Mouse (Mus musculus) lung, embryonic 14.5 days (tissue): ENCODE measurements around the gene Tmem184a. TPM values are rescaled to one million over a fixed set of nuclear protein-coding genes. Genes with fewer than 3 reads are reported as not detected.

ENCODE experiments used
- ATAC-seq: fragments of 200-750 bp; cut with Nextera tagmentation; 2 replicates; pipeline ENCODE4 v1.8.0; 2017; ENCODE audit warnings: mild to moderate bottlenecking, moderate TSS enrichment, moderate library complexity; ENCODE audit not compliant: insufficient read depth
- DNase-seq: peaks from one replicate; pipeline ENCODE4 v3.0.0-alpha.2; 2015
- H3K27ac ChIP-seq: fragments of 300-500 bp; sonication (generic); 2 replicates; pipeline ENCODE4 v1.5.1; 2014; ENCODE audit warnings: low read depth, mild to moderate bottlenecking, moderate library complexity
- H3K27me3 ChIP-seq: fragments of 300-500 bp; sonication (generic); 2 replicates; pipeline ENCODE4 v1.6.1; 2014; ENCODE audit warnings: low read length, control low read depth; ENCODE audit not compliant: insufficient read depth
- H3K36me3 ChIP-seq: fragments of 300-500 bp; sonication (generic); 2 replicates; pipeline ENCODE4 v1.6.1; 2014; ENCODE audit warnings: control low read depth; ENCODE audit not compliant: insufficient read depth
- H3K4me1 ChIP-seq: fragments of 300-500 bp; sonication (generic); 2 replicates; pipeline ENCODE4 v1.6.1; 2014; ENCODE audit warnings: antibody characterized with exemption, control low read depth; ENCODE audit not compliant: insufficient read depth
- H3K4me2 ChIP-seq: fragments of 300-500 bp; sonication (generic); 2 replicates; pipeline ENCODE4 v1.6.1; 2014; ENCODE audit warnings: mild to moderate bottlenecking
- H3K4me3 ChIP-seq: fragments of 300-500 bp; sonication (generic); 2 replicates; pipeline ENCODE4 v1.5.1; 2014; ENCODE audit warnings: low read depth, low read length
- H3K9ac ChIP-seq: fragments of 300-500 bp; sonication (generic); 2 replicates; pipeline ENCODE4 v1.6.1; 2014
- H3K9me3 ChIP-seq: fragments of 300-500 bp; sonication (generic); 2 replicates; pipeline ENCODE4 v1.6.1; 2016; ENCODE audit warnings: low read depth, low read length, control low read depth
- CTCF ChIP-seq: IDR thresholded peaks from 2 replicates; pipeline ENCODE4 v1.5.1; 2016; ENCODE audit warnings: antibody characterized with exemption, low read depth
- WGBS: fragments of 180-500 bp; shearing (Covaris S2); extraction: QIAGEN DNeasy Blood & Tissue Kit; methylation state at CpG from one replicate; pipeline ENCODE4 v1.1.7; 2014; 5-methylcytosine and 5-hydroxymethylcytosine counted together
- polyA plus RNA-seq: library from polyadenylated mRNA; unstranded; fragments of >200 nt; fragmentation: Nextera tagmentation; extraction: Ambion mirVana; gene quantifications from 2 replicates; pipeline ENCODE4 v1.2.1, GENCODE M21; 2014

Tmem184a gene
- polyA plus RNA-seq, 1 experiment from 2014 or later = 10.5 TPM

DNA sequence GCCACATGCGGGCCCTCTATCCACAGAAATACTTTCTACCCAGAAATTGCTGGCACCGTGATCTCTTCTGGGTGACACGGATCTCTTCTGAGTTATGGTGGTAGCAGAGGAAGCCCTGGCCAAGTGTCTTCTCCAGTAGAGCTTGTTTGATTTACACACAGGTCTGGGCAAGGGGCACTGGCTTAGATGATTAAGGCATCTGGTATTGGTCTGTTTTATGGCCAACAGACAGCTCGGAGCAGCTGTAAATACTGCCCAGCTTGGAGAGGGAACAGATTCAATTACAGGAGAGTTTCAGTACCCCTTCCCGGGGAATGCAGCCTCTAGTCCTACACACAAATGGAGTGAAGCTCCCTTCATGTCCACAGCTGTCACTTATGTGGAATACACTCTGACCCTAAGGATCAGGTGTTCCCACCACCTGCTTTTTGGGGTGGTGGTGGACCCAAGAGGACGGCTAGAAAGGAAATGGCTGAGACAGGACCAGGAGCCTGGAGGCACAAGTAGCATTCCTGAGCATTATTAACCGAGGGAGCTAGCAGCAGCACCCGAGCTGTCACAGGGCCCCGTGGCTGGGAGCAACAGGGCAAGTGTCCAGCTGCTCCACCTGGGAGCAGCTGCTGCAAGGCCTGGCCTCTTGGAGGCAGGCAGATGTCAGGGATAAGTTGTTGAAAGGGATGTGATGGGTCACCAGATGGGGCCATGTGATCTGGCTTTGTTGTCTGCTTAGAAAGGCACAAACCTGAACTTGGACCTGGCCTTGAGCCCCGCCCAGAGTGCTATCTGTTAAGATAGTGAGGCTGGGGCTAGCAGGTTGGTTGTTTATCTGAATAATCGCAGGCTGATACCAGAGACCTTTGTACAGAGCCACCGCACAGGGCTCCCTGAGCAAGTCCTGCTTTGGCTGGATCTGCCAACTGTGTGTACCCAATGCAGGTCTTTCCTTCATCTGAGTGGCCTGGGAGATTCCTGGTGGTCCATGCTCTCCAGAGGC is 2.0 kb upstream of the Tmem184a start:
- no peaks in the 10 kb centered on the region for H3K9me3 ChIP-seq
- no peak overlapping the region for H3K9ac ChIP-seq
- no peak overlapping the region for H3K27ac ChIP-seq
- H3K27me3 ChIP-seq = no peaks in the 10 kb centered on the region
- 71% methylated on average over 12 of the region's 12 CpGs for WGBS
- peaks cover 31% of the 10 kb centered on the region; the same call in 1 of the 2 replicates for H3K36me3 ChIP-seq
- 0 out of 2 replicates have a peak, but pooled peaks cover 5% of the 10 kb centered on the region for H3K4me1 ChIP-seq
- DNase-seq (no peak), ATAC-seq (no peak)
- TF ChIP-seq CTCF = no peak
- no peak overlapping the region for H3K4me3 ChIP-seq
- no peak overlapping the region for H3K4me2 ChIP-seq

DNA sequence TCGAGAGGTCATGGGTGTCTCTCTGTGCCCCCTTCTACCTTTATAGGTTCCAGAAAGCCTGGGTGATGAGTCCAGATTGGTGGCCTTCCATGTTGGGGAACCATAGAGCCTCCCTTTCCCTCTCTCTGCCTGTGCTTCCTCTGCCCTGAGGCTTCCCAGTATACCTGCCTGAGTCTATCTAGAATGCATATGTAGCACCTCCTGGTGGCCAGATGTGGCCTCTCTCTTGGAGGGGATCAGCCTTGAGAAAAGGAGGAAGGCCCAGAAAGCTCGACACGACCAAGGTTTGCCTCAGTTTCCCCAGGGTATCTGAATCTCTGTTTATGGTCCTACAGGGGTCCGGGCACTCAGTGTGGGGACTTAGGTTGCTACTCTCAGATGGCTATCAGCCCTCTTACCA is 916 bp downstream of the Tmem184a start:
- Histone ChIP-seq H3K4me1 (0 out of 2 replicates have a peak, but pooled peaks cover 3% of the 10 kb centered on the region), H3K4me2 (no peak overlapping the region), H3K36me3 (peaks cover 21% of the 10 kb centered on the region; the same call in 1 of the 2 replicates), H3K27ac (no peak overlapping the region), H3K9ac (no peak overlapping the region), H3K4me3 (no peak overlapping the region), H3K9me3 (no peaks in the 10 kb centered on the region), H3K27me3 (peaks cover 5% of the 10 kb centered on the region)
- peak; percentile 70 for DNase-seq
- no peak for ATAC-seq
- peak; percentile 72 for TF ChIP-seq CTCF
- WGBS = 44% methylated on average over 4 of the region's 4 CpGs

DNA sequence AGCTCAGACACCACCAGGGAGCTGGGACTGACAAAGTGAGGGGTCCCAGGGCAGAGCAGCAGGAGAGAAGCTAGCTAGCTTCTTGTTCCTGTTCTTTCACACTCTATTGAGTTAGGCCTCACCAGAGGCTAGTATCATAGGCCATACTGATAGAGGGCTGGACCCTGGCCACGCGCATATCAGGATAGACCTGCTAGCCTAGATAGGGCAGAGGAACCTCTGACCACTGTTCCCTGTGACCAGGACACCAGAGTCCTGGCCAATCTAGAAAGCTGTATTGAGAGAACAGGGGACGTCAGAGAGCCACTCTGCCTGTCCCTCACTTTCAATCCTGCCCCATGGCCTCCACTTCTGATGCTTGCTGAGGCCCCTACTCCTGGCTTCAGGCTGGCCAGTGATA is 1.7 kb downstream of the Tmem184a start:
- H3K9me3 ChIP-seq = no peaks in the 10 kb centered on the region
- peaks cover 14% of the 10 kb centered on the region; the same call in 1 of the 2 replicates for H3K36me3 ChIP-seq
- no peak overlapping the region for H3K27ac ChIP-seq
- no peak for ATAC-seq
- 81% methylated on average over 3 of the region's 3 CpGs for WGBS
- H3K27me3 ChIP-seq = peaks cover 12% of the 10 kb centered on the region
- H3K4me3 ChIP-seq = no peak overlapping the region
- no peak for DNase-seq
- no peak overlapping the region for H3K9ac ChIP-seq
- TF ChIP-seq CTCF = no peak
- 0 out of 2 replicates have a peak, but pooled peaks cover 3% of the 10 kb centered on the region for H3K4me1 ChIP-seq
- no peak overlapping the region for H3K4me2 ChIP-seq

DNA sequence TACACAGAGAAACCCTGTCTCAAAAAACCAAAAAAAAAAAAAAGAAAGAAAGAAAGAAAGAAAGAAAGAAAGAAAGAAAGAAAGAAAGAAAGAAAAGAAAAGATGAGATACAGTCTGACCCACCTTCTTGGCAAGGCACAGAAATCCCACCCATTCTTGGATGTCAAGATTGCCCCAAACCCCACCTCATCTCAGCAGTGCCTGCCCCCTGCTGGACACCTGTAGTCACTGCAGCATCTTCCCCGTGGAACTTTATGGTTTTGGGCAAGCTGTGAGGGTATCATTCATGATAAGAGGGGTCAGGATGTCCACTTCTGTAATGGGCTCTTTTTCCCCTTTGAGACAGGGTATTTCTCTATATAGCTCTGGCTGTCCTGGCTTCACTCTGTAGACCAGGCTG is 2.4 kb downstream of the Tmem184a start:
- no peaks in the 10 kb centered on the region for H3K9me3 ChIP-seq
- H3K9ac ChIP-seq = no peak overlapping the region
- peak; percentile 50 for DNase-seq
- peaks cover 12% of the 10 kb centered on the region for H3K27me3 ChIP-seq
- TF ChIP-seq CTCF = peak; percentile 78
- no peak for ATAC-seq
- WGBS = 4% methylated on average over 1 of the region's 1 CpGs
- H3K4me2 ChIP-seq = no peak overlapping the region
- no peak overlapping the region for H3K4me3 ChIP-seq
- H3K36me3 ChIP-seq = peaks cover 7% of the 10 kb centered on the region; the same call in 1 of the 2 replicates
- H3K4me1 ChIP-seq = 0 out of 2 replicates have a peak, but pooled peaks cover 3% of the 10 kb centered on the region
- H3K27ac ChIP-seq = no peak overlapping the region

DNA sequence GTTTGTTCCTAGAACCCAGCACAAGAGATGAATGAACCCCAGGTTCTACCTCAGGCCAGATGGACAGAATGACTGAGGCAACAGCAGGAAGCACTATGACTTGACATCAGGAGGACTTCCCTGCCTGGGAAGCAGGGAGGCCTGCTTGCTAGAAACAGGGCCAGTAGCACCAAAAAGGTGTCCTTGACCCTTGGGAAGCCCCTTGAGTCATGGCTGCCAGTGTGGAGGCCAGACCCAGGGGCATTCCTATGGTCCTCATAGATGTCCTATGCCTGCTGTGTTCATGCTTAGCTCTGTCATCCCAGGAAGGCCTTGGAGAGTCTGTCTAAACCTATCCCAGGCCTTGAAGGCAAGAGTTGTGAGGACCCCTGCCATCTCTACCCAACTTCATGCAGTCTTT is 3.3 kb downstream of the Tmem184a start:
- H3K4me3 ChIP-seq = no peak overlapping the region
- no peaks in the 10 kb centered on the region for H3K36me3 ChIP-seq
- H3K27me3 ChIP-seq = peaks cover 12% of the 10 kb centered on the region
- 0 out of 2 replicates have a peak, but pooled peaks cover 3% of the 10 kb centered on the region for H3K4me1 ChIP-seq
- no peaks in the 10 kb centered on the region for H3K9me3 ChIP-seq
- no peak for ATAC-seq
- no peak for DNase-seq
- TF ChIP-seq CTCF = no peak
- no peak overlapping the region for H3K4me2 ChIP-seq
- H3K27ac ChIP-seq = no peak overlapping the region
- no peak overlapping the region for H3K9ac ChIP-seq

DNA sequence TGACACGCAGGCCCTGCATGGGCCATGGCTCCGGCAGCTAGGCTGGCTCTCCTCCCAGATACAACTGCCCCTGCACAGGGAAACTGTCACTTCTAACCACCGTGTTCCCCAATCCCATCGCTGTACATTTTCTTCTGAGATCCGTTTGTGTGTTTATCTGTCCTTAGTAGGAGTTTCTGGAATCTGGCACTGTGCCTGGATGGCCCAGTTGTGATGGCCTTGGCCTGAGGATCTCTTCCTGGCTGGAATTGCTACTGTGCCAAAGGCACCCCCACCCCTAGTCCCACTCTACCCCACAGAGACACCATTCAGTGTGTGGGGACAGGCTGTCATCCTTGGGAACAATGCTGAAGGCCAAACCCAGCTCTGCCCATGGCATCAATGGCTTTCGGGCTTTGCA is 3.8 kb downstream of the Tmem184a start:
- H3K4me3 ChIP-seq = no peak overlapping the region
- H3K27ac ChIP-seq = 0 out of 2 replicates have a peak overlapping the region, but pooled peaks have one; percentile 3
- peak; percentile 78 for DNase-seq
- no peak overlapping the region for H3K4me2 ChIP-seq
- H3K9ac ChIP-seq = no peak overlapping the region
- peaks cover 12% of the 10 kb centered on the region for H3K27me3 ChIP-seq
- no peaks in the 10 kb centered on the region for H3K9me3 ChIP-seq
- H3K4me1 ChIP-seq = 0 out of 2 replicates have a peak, but pooled peaks cover 3% of the 10 kb centered on the region
- WGBS = 49% methylated on average over 6 of the region's 6 CpGs
- ATAC-seq = no peak
- H3K36me3 ChIP-seq = no peaks in the 10 kb centered on the region
- no peak for TF ChIP-seq CTCF

DNA sequence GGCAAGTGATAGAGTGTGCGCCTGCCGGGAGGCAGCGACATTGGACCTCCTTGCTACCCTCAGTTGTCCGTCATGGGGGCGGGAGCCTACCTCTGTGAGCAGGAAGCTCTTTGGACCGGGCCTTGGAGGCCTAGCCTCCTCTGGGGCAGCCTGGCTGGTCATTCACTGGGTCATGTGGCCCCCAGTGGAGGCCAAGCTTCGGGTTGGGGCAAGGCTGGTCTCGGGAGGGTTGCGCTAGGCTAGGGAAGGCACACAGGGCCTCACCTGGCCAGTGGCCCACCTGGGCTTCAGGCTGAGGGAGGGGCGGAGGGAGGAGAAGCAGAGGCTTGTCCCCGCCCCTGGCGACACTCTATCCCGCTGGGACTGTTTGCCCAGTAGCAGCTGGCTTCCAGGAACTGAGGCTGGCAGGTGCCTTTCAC is 5.7 kb downstream of the Tmem184a start:
- TF ChIP-seq CTCF = peak; percentile 8; the same call in 1 of the 2 replicates
- WGBS = 8% methylated on average over 13 of the region's 13 CpGs
- Histone ChIP-seq H3K9me3 (no peaks in the 10 kb centered on the region), H3K27ac (peak overlapping the region; percentile 65; the same call in 1 of the 2 replicates), H3K27me3 (peaks cover 12% of the 10 kb centered on the region), H3K4me1 (0 out of 2 replicates have a peak, but pooled peaks cover 3% of the 10 kb centered on the region), H3K4me2 (peak overlapping the region; percentile 46), H3K36me3 (no peaks in the 10 kb centered on the region), H3K4me3 (peak overlapping the region; percentile 29), H3K9ac (peak overlapping the region; percentile 54)
- DNase-seq (peak; percentile 73), ATAC-seq (peak; percentile 67)
